Mouse (Mus musculus) midbrain, postnatal 0 days (tissue): ENCODE data around the gene Heatr9. TPM values are rescaled to one million over a fixed set of nuclear protein-coding genes. Genes with fewer than 3 reads are reported as not detected.

ENCODE experiments used
- ATAC-seq: fragments of 200-750 bp; cut with Nextera tagmentation; 2 replicates; pipeline ENCODE4 v1.8.0; 2017; ENCODE audit warnings: moderate number of reproducible peaks, mild to moderate bottlenecking, moderate TSS enrichment, moderate library complexity; ENCODE audit not compliant: low FRiP score
- DNase-seq: peaks from one replicate; pipeline ENCODE4 v3.0.0-alpha.2; 2015; ENCODE audit warnings: low spot score
- H3K27ac ChIP-seq: fragments of 300-500 bp; sonication (generic); 2 replicates; pipeline ENCODE4 v1.5.1; 2014; ENCODE audit warnings: low read depth, mild to moderate bottlenecking, low read length, mixed read lengths
- H3K27me3 ChIP-seq: fragments of 300-500 bp; sonication (generic); 2 replicates; pipeline ENCODE4 v1.6.1; 2014; ENCODE audit warnings: low read length, control low read depth, mixed read lengths; ENCODE audit not compliant: insufficient read depth
- H3K36me3 ChIP-seq: fragments of 300-500 bp; sonication (generic); 2 replicates; pipeline ENCODE4 v1.6.1; 2014; ENCODE audit warnings: low read length, control low read depth, mixed read lengths; ENCODE audit not compliant: insufficient read depth
- H3K4me1 ChIP-seq: fragments of 300-500 bp; sonication (generic); 2 replicates; pipeline ENCODE4 v1.6.1; 2014; ENCODE audit warnings: mild to moderate bottlenecking, control low read depth, antibody characterized with exemption, low read length, mixed read lengths; ENCODE audit not compliant: insufficient read depth
- H3K4me2 ChIP-seq: fragments of 300-500 bp; sonication (generic); 2 replicates; pipeline ENCODE4 v1.6.1; 2014; ENCODE audit warnings: low read depth, mild to moderate bottlenecking, low read length, mixed read lengths; ENCODE audit not compliant: poor library complexity, severe bottlenecking
- H3K4me3 ChIP-seq: fragments of 300-500 bp; sonication (generic); 2 replicates; pipeline ENCODE4 v1.5.1; 2014; ENCODE audit warnings: low read depth, mild to moderate bottlenecking, low read length, moderate library complexity
- H3K9ac ChIP-seq: fragments of 300-500 bp; sonication (generic); replicated peaks from 2 replicates; pipeline ENCODE4 v1.6.1; 2014; ENCODE audit warnings: mild to moderate bottlenecking, low read length, moderate library complexity, mixed read lengths; ENCODE audit not compliant: poor library complexity, severe bottlenecking
- H3K9me3 ChIP-seq: fragments of 300-500 bp; sonication (generic); 2 replicates; pipeline ENCODE4 v1.6.1; 2016; ENCODE audit warnings: low read length, control low read depth
- CTCF ChIP-seq: IDR thresholded peaks from 2 replicates; pipeline ENCODE4 v1.5.1; 2016; ENCODE audit warnings: antibody characterized with exemption, mild to moderate bottlenecking
- WGBS: fragments of 180-500 bp; shearing (Covaris S2); extraction: QIAGEN DNeasy Blood & Tissue Kit; methylation state at CpG from one replicate; pipeline ENCODE4 v1.1.7; 2014; 5-methylcytosine and 5-hydroxymethylcytosine counted together
- polyA plus RNA-seq: library from polyadenylated mRNA; unstranded; fragments of >200 nt; fragmentation: Nextera tagmentation; extraction: Ambion mirVana; gene quantifications from 2 replicates; pipeline ENCODE4 v1.2.1, GENCODE M21; 2015
- total RNA-seq: library from RNA; depleted of rRNA; stranded (reverse); fragments of >200 nt; gene quantifications from 2 replicates; pipeline ENCODE4 v1.2.3, GENCODE M21; 2014

The Heatr9 gene
- total and polyA plus RNA-seq, 2 experiments from 2014 or later, result not detected

DNA sequence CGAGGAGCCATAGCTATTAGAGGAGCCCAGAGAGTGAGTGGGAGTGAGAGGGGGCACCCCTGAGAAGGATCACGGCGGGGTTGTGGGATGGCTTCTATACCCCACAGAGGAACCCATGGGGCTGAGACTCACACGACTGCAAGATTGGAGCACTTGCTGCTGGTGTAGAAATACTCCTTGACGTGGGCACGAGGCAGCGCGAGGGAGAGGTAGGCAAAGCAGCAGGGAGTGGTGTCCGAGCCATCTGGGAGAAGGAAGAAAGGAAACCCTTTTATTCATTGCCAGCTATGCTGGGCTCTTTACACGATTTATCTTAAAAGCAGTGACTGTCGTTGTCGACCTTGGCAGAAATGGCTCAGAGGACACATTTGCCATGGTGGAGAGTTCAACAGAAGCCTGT, 7.0 kb upstream of the Heatr9 start:
- Histone ChIP-seq H3K27ac (no peak overlapping the region), H3K36me3 (no peaks in the 10 kb centered on the region), H3K9ac (no peak overlapping the region), H3K27me3 (no peaks in the 10 kb centered on the region), H3K4me1 (no peaks in the 10 kb centered on the region), H3K4me3 (no peak overlapping the region), H3K9me3 (no peaks in the 10 kb centered on the region), H3K4me2 (no peak overlapping the region)
- TF ChIP-seq CTCF, result no peak
- ATAC-seq, result no peak
- 68% methylated on average over 12 of the region's 12 CpGs for WGBS
- no peak for DNase-seq

DNA sequence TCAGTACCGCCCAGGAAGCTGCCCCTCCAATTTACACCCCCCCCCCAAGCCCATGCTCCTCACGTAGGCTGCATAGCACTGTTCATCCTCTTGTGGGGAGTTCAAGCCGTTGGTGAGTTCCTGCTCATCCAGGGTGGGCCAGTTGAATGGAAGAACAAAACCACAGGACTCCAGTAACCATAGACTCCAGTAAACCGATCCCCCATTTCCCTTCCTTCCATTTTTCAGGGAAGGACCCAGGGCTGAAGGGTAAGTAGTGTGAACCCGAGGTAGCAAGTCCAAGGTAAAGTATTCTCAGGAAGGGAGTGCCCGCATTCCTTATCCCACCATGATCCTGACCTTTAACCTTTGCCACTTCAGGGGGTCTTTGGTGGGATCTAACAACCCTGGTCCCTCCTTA, 3.6 kb downstream of the Heatr9 start:
- TF ChIP-seq CTCF, result no peak
- no peaks in the 10 kb centered on the region for H3K4me1 ChIP-seq
- H3K4me2 ChIP-seq, result no peak overlapping the region
- DNase-seq (no peak), ATAC-seq (no peak)
- no peaks in the 10 kb centered on the region for H3K9me3 ChIP-seq
- H3K36me3 ChIP-seq, result 0 out of 2 replicates have a peak, but pooled peaks cover 3% of the 10 kb centered on the region
- no peaks in the 10 kb centered on the region for H3K27me3 ChIP-seq
- H3K9ac ChIP-seq, result no peak overlapping the region
- WGBS, result 69% methylated on average over 6 of the region's 6 CpGs
- H3K4me3 ChIP-seq, result no peak overlapping the region
- H3K27ac ChIP-seq, result no peak overlapping the region

DNA sequence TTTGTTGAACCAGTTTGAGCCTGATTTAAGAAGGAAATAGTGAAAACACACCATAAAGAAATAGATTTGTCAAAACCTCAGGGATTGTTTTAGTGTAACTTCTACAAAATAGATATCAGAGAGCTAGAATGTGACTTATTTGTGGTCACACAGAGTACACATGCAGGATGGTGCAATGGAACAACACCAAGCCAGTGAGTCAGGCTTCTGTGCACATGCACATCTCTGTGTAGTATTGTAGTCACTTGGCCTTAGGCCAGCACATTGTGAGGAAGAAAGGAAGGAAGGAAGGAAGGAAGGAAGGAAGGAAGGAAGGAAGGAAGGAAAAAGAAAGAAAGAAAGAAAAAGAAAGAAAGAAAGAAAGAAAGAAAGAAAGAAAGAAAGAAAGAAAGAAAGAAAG, 4.8 kb downstream of the Heatr9 start:
- Histone ChIP-seq H3K9me3 (no peaks in the 10 kb centered on the region), H3K4me2 (no peak overlapping the region), H3K27ac (no peak overlapping the region), H3K4me3 (no peak overlapping the region), H3K36me3 (0 out of 2 replicates have a peak, but pooled peaks cover 3% of the 10 kb centered on the region), H3K9ac (no peak overlapping the region), H3K27me3 (no peaks in the 10 kb centered on the region), H3K4me1 (no peaks in the 10 kb centered on the region)
- DNase-seq, result no peak
- no peak for ATAC-seq
- TF ChIP-seq CTCF, result no peak

DNA sequence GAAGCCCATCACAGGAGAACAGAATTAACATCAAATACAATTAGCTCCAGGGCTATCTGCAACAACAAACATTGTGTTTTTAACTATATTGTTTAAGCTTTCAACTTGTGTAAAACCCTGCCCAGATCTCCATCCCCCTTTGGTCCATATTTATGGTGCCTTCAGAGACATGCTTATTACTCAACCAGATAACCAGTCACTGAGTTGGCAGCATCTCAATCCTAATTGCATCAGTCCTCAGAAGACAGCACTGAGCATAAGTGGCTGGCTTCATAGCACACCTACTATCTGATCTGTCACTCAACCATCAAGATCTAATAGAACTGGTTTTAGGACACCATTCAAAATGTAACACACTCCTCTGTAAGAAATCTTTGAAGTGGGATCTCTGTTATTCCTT, 12.5 kb downstream of the Heatr9 start:
- ATAC-seq, result no peak
- DNase-seq, result no peak
- TF ChIP-seq CTCF, result no peak
- H3K4me1 ChIP-seq, result no peaks in the 10 kb centered on the region
- H3K9ac ChIP-seq, result no peak overlapping the region
- H3K4me2 ChIP-seq, result no peak overlapping the region
- peaks cover 19% of the 10 kb centered on the region; the same call in 1 of the 2 replicates for H3K36me3 ChIP-seq
- H3K27ac ChIP-seq, result no peak overlapping the region
- H3K9me3 ChIP-seq, result no peaks in the 10 kb centered on the region
- no peaks in the 10 kb centered on the region for H3K27me3 ChIP-seq
- no peak overlapping the region for H3K4me3 ChIP-seq

DNA sequence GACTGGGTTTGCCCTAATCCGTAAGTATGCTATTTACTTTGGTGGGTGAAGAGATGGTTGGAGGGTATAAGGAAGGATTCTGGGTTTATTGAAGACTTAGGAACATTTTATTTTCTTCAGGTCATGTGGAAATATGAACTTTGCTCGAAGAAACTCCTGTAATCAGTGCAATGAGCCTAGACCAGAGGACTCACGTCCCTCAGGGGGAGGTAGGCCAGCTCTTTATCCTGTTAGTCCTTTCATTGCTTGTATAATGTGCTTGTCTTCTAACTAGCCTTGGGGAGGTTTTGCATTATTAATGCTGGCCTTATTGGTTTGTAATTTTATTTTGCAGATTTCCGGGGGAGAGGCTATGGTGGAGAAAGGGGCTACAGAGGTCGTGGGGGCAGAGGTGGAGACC, 17.7 kb downstream of the Heatr9 start:
- H3K27me3 ChIP-seq, result no peaks in the 10 kb centered on the region
- H3K4me2 ChIP-seq, result no peak overlapping the region
- 93% methylated on average over 5 of the region's 5 CpGs for WGBS
- no peak overlapping the region for H3K9ac ChIP-seq
- no peak overlapping the region for H3K4me3 ChIP-seq
- no peaks in the 10 kb centered on the region for H3K4me1 ChIP-seq
- ATAC-seq (no peak), DNase-seq (no peak)
- H3K9me3 ChIP-seq, result no peaks in the 10 kb centered on the region
- peaks cover 36% of the 10 kb centered on the region; the same call in 1 of the 2 replicates for H3K36me3 ChIP-seq
- H3K27ac ChIP-seq, result no peak overlapping the region
- TF ChIP-seq CTCF, result no peak

DNA sequence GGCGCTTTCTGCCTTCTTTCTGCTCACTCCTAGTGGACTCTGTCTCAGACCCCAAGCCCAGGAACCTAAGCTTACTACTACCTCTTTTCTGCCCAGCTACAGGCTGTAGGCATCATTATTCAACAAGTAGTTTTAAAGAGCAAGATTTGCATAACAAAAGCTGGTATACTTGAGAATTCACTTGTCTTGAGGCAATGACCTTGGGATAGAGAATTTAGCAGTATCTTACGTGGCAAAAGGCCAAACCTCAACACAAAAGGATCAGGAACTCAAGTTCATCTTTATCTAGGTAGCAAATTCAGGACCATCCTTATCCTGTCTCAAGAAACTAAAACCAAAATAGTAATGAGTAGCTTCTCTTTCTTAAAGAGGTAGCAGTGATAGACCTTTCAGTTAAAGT, 26.4 kb downstream of the Heatr9 start:
- ATAC-seq (no peak), DNase-seq (no peak)
- H3K4me2 ChIP-seq, result no peak overlapping the region
- peaks cover 6% of the 10 kb centered on the region; the same call in 1 of the 2 replicates for H3K36me3 ChIP-seq
- H3K4me1 ChIP-seq, result no peaks in the 10 kb centered on the region
- 63% methylated on average over 2 of the region's 2 CpGs for WGBS
- H3K27me3 ChIP-seq, result no peaks in the 10 kb centered on the region
- H3K4me3 ChIP-seq, result no peak overlapping the region
- H3K9ac ChIP-seq, result no peak overlapping the region
- TF ChIP-seq CTCF, result no peak
- H3K9me3 ChIP-seq, result no peaks in the 10 kb centered on the region
- no peak overlapping the region for H3K27ac ChIP-seq

DNA sequence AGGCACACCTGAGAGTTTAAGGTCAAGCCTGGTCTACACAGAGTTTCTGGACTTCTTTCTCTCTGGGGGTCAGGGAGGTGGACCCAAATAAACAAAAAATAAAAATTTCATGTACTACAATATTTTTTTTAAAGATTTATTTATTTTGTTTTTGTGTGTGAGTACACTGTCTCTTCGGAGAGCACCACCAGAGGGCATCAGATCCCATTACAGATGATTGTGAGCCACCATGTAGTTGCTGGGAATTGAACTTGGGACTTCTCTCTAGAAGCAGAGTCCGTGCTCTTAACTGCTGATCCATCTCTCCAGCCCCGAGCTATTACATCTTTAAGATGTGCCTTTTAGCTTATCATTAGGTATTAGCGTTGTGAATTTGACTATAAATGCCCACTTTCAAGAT, 30.5 kb downstream of the Heatr9 start:
- Histone ChIP-seq H3K27me3 (no peaks in the 10 kb centered on the region), H3K4me3 (no peak overlapping the region), H3K9ac (no peak overlapping the region), H3K4me1 (no peaks in the 10 kb centered on the region), H3K4me2 (no peak overlapping the region), H3K9me3 (no peaks in the 10 kb centered on the region), H3K27ac (no peak overlapping the region), H3K36me3 (peaks cover 9% of the 10 kb centered on the region; the same call in 1 of the 2 replicates)
- ATAC-seq (no peak), DNase-seq (no peak)
- TF ChIP-seq CTCF, result peak; percentile 46
- WGBS, result 93% methylated on average over 4 of the region's 4 CpGs
